Mouse (Mus musculus) kidney, adult 9 months (tissue): ENCODE results near the gene Ino80b.

Experiments
- DNase-seq: peaks from one replicate; pipeline ENCODE4 v3.0.0; 2022

Gene Ino80b

DNA sequence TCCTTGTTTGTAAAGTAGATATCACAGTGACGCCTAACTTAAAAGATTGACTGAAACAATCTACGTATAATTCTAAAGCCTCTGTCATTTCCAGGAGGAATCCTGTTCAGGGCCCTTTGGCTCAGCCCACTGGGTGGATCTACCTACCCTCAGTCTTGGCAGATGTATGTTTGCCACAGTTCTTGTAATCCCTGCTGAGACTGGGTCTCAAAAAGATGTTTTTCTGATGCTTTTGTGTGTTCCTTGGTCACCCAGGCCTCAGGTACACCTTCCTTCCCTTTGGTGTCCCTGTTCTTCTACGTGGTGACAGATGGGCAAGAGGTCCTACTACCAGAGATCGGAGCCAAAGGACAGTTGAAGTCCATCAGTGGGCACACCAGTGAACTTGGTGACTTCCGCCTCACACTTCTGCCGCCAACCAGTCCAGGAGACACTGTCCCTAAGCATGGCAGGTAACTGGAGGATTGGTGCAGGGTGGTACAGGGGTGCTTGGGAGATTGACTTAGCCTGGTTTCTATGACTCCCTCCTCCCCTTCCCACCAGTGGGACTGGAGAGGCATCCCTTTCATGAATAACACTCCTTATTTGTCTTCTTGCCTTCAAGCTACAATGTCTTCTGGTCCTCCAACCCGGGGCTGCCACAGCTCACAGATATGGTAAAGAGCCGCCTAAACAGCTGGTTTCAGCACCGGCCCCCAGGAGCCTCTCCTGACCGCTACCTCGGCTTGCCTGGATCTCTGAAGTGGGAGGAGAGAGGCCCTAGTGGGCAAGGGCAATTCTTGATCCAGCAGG, 8.7 kb downstream of the Ino80b start:
- DNase-seq = no peak

DNA sequence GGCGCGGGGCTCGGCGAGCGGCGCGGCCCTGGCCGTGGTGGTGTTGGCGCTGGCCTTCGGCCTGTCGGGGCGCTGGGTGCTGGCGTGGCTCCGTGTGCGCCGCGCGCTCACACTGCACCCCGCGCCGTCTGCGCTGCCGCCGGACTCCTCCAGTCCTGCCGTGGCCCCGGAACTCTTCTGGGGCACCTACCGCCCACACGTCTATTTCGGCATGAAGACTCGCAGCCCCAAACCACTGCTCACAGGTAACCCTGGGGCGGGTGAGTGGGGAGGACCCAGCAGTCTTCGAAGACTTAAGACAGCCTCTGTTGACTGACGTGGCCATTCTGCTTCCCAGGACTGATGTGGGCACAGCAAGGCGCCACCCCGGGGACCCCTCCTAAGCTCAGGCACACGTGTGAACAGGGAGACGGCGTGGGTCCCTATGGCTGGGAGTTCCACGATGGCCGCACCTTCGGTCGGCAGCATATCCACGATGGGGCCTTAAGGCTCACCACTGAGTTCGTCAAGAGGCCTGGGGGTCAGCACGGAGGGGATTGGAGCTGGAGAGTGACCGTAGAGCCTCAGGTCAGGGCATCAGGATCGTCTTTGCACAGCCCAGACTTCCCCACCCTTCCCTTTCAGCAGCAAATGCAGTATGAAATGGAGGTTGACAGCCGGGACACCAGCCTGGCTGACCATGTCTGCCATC, 9.4 kb downstream of the Ino80b start:
- no peak for DNase-seq

DNA sequence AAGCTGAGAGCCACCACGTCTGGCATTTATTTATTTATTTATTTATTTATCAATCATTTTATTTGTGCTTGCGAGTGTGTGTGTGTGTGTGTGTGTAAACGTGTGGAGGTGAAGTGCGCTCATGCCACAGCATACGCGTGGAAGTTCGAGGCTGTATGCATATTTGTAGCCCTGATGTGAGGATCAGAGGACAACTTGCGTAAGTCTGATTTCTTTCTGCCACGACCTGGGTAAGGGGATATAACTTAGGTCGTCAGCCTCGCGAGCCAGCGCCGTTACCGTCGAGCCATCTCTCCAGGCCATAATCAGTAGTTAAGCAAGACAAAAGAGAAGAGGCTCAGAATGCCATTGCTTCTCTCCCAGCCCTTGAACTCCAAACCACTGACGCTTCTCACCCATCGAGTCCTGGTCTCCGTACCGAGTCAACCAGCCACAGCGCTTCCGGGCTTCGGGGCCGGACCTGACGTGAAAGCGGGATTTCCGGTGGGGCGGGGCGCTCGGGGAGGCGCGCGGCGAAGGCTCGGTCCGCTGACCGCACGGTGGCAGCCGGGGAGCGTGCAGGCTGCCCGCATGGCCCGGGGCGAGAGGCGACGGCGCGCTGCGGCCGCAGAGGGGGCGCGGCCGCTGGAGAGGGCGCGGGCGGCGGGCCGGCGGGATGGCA, 10.1 kb downstream of the Ino80b start, which contains the start of gene Mogs:
Mogs (plus strand) TSS at position 486 of the 661 bp plus-strand sequence.
- DNase-seq = peak; percentile 94

DNA sequence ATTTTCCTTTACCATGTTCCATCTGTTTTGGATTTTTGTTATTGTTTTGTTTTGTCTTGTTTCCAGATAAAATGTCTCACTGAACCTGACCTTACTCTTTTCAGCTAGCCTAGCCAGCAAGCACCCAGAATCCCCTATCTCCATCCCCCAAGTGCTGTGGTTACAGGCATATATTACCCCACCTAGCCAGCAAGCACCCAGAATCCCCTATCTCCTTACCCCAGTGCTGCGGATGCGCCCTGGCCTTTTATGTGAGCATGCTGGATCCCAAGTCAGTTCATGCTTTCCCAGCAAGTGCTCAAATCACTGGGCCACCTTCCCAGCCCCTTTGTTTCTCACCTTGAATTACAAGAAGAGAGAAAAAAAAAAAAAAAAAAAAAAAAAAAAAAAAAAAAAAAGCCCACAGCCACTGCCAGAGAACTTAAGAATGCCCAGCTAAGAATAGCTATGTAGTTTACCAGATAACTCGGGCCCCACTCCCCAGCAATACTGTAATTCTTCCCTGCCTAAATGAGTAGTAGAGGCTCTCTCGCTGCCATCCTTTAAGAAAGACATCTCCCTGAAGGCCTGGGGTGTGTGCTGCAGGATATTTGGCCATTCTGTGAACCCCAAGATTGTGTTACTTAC, 13.6 kb downstream of the Ino80b start:
- no peak for DNase-seq

DNA sequence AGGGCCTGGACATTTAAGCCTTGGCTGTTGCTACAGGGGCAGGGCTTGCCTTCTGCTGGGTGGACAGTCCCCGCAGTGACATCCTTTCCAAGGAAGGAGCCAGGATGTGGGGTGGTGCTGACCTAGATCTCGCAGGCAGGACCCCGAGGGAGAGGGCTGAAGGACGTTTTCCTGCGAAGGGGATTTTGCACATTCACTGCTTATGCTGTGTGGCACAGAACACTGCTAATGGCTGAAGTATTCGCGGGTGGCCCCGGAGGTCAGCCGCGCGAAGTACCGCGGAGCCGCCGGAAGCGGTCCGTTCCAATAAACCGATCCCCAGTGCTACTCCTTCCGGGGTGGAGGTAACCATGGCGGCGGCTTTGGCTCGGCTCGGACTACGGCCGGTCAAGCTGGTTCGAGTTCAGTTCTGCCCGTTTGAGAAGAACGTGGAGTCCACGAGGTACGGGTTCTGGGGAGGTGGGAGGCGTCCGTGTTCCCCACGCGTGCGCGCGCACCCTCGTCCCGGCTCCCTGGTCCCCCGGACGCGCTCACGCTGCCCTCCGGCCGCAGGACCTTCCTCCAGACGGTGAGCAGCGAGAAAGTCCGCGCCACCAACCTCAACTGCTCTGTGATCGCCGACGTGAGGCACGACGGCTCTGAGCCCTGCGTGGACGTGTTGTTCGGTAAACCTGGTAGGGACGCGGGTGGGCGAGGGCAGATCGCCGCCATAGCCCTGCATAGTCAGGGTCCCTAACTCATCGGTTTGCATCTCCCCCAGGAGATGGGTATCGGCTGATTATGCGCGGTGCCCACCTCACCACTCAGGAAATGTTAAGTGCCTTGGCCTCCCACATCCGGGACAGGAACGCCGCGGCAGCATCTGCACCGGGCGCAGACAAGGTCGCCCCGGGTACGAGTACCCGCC, 16.2 kb downstream of the Ino80b start, which contains the start of gene Mrpl53:
Mrpl53 (plus strand) TSS at position 279 of the 907 bp plus-strand sequence.
- peak; percentile 85 for DNase-seq

DNA sequence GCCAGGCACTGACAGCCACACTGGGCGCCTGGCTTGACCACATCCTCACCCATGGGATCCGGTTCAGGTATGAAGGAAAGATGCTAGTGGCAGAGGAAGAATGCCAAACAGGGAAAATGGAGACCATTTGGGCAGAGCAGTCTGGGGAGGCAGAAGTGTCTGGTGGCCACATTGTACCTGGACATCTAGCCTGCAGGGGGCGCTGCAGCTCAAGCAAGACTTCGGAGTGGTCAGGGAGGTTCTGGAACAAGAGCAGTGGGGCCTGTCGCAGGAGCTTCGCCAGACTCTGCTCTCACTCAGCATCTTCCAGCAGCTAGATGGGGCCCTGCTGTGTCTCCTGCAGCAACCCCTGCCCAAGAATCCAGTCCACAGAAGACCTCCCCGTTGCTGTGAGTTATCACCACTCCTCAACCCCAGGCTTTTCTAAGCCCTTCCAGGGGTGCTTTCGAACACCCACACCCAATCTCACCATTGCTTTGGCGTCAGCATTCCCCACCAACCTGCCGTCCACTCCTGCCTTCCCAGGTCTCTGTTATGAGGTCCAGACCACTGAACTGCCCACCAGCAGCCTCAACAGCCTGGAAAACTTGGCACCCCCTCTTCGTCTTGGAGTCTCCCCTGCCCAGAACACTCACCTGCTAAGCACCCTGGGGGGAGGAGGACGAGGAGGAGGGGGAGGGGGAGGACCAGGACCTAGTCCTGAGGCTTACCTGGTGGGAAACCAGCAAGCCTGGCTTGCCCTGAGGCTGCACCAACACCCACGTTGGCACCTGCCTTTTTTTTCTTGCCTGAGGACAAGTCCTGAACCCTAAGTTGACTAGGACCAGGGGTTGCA, 17.4 kb downstream of the Ino80b start:
- peak; percentile 84 for DNase-seq

DNA sequence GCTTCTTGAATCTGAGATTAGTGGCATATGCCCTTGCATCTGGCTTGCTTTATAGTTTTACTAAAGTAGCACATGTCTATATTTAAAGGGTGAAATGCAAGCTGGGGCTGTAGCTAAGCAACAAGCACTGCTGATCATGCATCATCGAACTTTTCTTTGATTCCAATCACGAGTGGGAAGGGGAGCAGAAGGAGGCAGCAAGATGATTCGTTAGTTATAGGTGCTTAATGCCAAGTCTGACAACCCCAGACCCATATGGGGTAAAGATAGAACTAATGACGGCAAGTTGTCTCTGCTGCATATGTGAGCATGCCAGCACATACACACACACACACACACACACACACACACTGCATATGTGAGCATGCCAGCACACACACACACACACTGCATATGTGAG, 21.1 kb downstream of the Ino80b start:
- no peak for DNase-seq

DNA sequence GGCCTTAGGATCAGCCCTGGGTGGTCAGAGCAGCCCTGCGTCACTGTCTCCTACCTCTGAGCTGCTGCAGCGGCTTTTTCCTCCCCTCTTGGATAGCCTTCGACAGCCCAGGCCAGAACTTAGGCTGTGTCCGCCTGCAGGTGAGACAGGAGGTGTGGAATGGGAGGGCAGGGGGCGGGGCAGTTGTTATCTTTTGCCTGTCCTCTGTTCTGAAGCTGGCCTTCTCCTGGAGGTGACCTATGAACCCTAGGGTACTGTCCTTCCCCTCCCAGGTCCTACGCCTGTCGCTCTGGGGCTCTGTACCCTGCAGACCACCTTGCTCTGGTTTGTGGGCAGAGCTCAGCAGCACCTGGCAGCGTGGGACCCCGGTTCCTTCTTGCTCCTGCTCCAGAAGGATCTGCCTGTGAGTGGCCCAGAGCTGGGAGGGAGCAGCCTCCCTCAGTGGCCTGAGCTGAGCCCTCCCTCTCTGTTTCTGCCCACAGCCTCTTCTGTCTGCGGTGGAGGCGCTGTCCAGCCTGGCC, 22.0 kb downstream of the Ino80b start:
- DNase-seq = no peak

DNA sequence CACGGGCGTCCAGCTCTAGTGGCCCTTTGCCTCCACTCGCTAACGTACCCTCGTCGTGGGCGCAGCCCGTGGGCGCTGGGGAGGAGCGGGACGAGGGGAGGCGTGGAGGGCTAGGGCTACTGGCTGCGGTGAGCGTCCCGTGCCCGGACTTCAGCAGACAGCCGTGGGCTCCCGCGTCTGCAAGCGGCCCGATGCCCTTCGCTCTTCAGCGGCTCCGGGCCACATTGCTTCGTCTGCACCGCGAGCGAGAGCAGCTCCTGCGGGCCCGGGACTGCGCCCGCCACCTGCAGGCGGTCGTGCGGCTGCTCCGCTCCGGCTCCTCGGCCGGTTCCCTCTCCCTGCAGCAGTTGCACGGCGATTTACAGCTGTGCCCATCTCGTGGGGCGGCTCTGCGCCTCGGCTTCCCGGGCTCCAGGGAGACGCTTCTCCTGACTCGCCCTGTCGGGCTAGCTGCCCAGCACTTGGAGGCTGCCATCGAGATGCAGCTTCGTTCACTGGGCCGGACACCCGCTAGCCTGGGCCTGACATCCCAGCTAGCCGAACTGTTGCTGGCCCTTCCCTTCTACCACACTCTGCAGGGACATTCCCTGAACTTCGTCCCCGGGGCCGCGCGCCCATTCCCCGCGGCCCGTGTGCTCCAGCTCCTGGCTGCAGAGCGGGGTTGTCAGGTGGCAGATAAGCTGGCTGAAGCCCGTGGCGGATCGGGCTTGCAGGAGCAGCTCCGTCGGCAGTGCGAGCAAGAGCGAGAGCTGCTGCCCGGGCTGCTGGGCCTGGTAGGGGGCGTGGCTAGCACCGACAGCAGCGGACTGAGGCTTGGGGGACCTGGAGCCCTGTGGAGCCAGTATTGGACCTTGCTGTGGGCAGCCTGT, 23.3 kb downstream of the Ino80b start:
- peak; percentile 60 for DNase-seq

DNA sequence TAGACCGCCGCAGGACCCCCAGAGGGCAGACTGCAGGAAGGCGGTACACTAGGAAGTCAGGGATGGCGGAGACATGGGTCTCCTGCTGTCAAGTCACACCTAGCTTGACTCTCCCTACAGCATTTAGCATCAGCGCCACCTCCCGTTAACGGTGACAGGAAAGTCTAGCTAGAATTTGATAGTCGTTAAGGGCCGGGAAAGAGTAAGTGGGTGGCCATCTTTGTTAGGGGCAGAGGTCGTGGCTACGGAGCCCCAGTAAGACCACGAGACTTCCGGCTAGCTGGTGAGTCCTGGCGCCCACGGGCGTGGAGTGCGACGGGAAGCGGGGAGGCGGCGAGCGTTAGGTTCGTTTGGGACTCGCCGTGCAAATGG, 23.9 kb downstream of the Ino80b start, which contains the start of the genes Ccdc142 and Gm42688:
Ccdc142 (plus strand) TSS at position 286 of the 372 bp plus-strand sequence.
Gm42688 (plus strand) TSS at position 302 of the 372 bp plus-strand sequence.
- DNase-seq = peak; percentile 97

DNA sequence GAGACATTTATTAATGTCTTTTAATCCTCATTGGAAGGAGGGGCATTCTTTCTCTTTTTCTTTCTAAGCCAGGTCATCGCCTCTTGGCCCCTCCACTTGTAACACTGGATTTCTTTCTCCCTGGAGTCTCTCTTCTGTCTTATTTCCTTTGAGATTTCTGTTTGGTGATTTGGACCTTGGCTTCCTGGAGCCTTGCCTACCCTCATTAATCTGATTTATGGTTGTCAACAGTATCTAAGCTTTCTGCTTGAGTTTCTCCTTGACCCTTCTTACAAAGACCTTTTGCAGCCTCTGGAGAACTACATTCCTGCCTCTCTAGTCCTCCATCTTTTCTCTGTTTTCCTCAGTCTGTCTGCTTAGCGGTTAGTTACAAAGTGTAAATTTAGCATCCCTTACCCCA, 26.8 kb downstream of the Ino80b start:
- peak; percentile 93 for DNase-seq

DNA sequence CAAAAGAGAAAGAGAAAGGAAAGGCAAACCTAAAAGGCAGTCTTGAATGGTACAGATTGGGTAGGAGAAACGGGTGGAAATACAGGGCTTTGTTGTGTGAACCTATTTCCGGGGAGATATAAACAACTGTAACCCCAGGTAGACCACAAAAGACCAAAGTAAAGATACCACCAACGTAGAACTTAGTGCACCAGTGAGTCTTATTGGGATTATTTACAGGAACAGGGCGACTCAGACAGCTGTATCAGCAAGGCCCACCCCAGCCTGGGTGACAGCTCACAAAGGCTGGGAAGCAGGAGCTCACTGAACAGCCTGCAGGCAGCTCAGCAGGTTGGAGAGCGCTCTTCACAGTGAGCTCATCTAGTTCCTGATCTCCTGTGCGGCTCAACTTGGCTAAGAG, 29.3 kb downstream of the Ino80b start:
- no peak for DNase-seq

DNA sequence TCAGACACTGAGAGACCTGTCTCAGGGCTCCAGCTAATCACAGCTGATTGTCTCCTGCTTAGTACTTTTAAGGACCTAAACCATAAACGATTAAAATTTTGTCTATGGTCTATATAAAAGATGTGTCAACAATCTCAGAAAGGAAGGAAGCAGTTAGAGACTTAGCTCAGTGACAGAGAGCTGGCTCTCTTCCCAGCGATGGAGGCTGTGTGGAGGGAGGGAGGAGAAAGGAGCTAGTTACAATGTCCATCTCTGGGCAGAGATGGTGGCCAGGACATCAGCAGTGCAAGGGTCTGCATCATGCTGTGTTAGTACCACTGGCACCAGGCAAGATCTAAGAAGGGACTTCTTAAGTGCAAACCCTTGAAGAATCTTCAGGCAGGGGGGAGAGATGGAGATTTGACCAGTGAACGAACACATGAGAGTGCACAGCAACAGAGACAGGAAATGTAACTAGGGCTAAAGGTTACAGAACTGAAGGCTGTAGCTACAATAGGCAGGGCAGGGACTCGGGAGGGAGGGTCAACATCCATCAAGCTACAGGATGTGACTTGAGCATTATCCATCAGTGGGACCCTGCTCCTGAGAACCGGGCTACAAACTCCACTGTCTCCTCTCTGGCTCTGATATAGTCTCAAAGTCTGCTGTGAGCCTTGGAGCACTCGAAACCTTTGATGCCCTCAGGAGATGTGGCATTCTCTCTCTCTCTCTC, 32.7 kb downstream of the Ino80b start:
- DNase-seq = no peak

DNA sequence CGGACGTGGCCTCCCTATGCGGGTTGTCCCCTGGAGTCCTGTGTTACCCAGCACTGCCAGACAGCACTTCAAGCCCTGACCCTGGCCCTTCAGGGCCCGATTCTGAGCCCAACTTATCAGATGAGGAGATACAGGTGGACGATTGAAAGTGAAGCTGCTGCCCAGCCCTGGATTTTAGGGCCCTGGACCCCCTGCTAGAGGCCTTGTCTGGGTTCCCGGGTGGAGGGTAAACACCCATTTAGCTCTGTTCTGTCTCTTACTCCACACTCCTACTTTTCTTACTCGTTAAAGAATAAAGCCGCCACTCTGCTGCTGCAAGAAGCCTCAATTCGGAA, 37.3 kb downstream of the Ino80b start:
- no peak for DNase-seq

DNA sequence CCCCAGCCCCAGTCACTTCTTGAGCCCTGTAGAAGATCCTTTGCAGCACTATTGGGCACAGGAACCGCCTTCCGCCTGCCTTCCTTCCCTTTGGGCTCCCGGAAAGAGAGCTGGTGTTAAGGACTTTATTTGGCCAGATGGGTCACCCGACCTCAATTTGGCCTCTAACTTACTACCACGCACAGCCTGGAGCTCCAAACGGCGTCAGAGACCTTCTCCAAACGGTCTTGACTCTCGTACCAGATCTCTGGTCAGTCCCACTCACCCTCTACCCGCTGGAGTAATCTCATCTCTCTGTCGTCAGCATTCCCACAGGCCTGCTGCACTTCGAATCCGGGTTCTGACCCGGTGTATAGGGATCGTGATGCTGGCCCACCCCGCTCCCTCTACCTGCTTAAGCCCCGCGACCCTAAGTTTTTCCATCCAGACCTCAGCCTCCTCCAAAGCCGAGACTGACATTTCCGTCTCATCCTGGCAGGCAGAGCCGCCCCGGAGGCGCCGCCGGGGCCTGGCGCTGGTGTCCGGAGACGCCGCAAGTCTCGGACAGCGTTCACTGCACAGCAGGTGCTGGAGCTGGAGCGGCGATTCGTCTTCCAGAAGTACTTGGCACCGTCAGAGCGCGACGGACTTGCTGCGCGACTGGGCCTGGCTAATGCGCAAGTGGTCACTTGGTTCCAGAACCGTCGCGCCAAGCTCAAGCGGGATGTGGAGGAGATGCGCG, 37.9 kb downstream of the Ino80b start:
- DNase-seq = peak; percentile 41

DNA sequence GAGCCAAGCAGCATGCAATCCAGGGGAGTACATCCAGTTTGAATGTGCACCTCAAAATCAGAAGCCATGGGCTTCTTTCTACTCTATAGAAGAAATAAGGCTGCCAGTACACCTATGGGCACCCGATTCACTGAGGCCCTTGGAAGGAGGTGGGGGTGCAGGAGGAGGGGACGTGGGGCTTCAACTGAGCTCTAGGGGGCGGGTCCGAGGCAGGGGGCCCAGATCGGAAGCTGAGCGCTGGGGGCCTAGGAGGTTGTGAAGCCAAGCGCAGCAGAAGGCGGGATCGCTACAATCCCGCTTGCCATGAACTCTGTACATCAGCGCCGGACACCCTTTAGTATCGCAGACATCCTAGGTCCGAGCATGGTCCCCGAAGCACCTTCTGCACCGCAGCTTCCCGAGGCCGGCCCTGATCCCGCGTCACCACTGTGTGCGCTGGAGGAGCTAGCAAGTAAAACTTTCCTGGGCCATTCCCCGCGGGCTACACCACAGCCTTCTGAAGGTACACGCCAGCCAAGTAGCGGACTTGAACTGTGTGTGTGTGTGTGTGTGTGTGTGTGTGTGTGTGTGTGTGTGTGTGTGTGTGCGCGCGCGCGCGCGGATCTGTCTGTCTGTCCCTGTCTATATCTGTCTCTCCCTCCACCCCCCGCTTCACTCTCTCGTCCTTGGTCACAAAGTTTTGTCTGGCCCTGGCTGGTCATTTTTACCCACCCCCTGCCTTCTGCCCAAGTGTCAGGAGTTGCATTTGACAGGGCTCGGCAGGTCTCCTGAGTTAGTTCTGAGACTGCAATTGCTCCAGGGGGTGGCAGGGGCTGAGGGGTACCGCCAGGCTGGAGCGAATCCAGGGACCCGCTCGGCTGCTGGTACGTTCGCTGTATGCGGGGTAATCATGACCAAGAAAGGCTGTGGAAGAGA, 38.9 kb downstream of the Ino80b start, which contains the start of gene Lbx2:
Lbx2 (plus strand) TSS at position 247 of the 915 bp plus-strand sequence.
- no peak for DNase-seq

DNA sequence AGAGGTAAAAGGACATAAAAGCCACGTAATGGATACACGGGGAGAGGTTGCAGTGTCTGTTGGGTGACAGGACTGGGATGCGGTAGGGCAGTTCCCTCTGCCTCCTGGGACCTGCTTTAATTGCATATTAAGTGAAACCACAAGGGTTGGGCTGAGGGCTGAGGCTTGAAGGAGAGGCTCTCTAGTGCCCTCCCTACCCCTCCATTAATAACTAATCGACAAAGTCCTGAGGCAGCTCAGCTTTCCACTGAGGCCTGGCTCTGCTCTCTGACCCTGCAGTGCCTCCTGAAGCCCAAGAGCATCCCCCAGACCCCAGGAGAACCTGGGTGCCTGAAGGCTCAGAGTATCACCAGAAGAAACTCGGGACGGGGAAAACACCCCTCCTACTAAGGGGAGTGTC, 40.8 kb downstream of the Ino80b start:
- DNase-seq = peak; percentile 39
